8 mouse cellular contexts compared by ENCODE assay signal in genomic region chr2:69635064-69635701, GRCm38 (mm10). TPM values are rescaled to one million over a fixed set of nuclear protein-coding genes. Genes with fewer than 3 reads are reported as not detected.
DNase-seq lines count a peak whose midpoint lies in the region; ATAC-seq and TF ChIP-seq lines count a peak whose summit lies in the region.

No protein-coding gene starts in this region.

- TF ChIP-seq CTCF in heart, adult 2 months (IDR thresholded peaks at IDR 0.05): peak; percentile 85

- peak; percentile 31 to 33 for DNase-seq in heart, adult 2 months
- DNase-seq in heart, adult 11 months: no peak
- peak; percentile 13 for DNase-seq in adrenal gland, postnatal 25 days
- peak; percentile 36 to 41 for DNase-seq in heart, postnatal 36 days
- peak; percentile 29 for DNase-seq in layer of hippocampus, adult 9-10 months (ENCODE audit: low spot score)
- DNase-seq in lung, postnatal 4 days: peak; percentile 29 to 67
- peak; percentile 45 for DNase-seq in right cerebral cortex, postnatal 4 days

- H3K36me3 ChIP-seq in heart, adult 2 months (ENCODE audit: control insufficient read depth, insufficient read depth, low read length): no peaks in the 10 kb centered on the region
- H3K36me3 ChIP-seq in embryonic facial prominence, embryonic 13.5 days: no peaks in the 10 kb centered on the region

- H3K9ac ChIP-seq in heart, adult 2 months (ENCODE audit: low read depth, low read length): 0 out of 2 replicates have a peak overlapping the region, but pooled peaks have one; percentile 35
- peak overlapping the region; percentile 55; the same call in 1 of the 2 replicates for H3K9ac ChIP-seq in embryonic facial prominence, embryonic 13.5 days

- WGBS in heart, adult 2 months: 6% methylated on average over 11 of the region's 11 CpGs
- 9% methylated on average over 11 of the region's 11 CpGs for whole genome bisulfite sequencing in embryonic facial prominence, embryonic 13.5 days

- H3K4me2 ChIP-seq in embryonic facial prominence, embryonic 13.5 days: peak overlapping the region; percentile 49

- no peaks in the 10 kb centered on the region for H3K9me3 ChIP-seq in embryonic facial prominence, embryonic 13.5 days

- H3K4me1 ChIP-seq in heart, adult 2 months (ENCODE audit: control insufficient read depth, insufficient read depth, low read length): no peaks in the 10 kb centered on the region
- H3K4me1 ChIP-seq in embryonic facial prominence, embryonic 13.5 days: no peaks in the 10 kb centered on the region

- H3K4me3 ChIP-seq in heart, adult 2 months: peak overlapping the region; percentile 34; the same call in 1 of the 2 replicates
- H3K4me3 ChIP-seq in embryonic facial prominence, embryonic 13.5 days: peak overlapping the region; percentile 42

- peak overlapping the region; percentile 23; the same call in 1 of the 2 replicates for H3K27ac ChIP-seq in heart, adult 2 months
- no peak overlapping the region for H3K27ac ChIP-seq in embryonic facial prominence, embryonic 13.5 days

- TF ChIP-seq EP300 in heart, adult 2 months (IDR thresholded peaks at IDR 0.05; ENCODE audit: insufficient read depth, low read depth, low read length): 0 out of 2 replicates have a peak, but pooled peaks have one; percentile 39

- intact Hi-C loops in heart, adult 2 months (cut with DNase I): loop anchor here (5.0 kb wide), 3 partner anchors 42 to 317 kb away; partner anchors contain the start of genes Ccdc173 and Phospho2
- intact Hi-C loops in heart, postnatal 36 days (cut with DNase I): loop anchor here (2.0 to 5.0 kb wide), 4 partner anchors 40 to 322 kb away; no protein-coding TSS in a partner anchor

- H3K79me2 ChIP-seq in heart, adult 2 months (replicated peaks; ENCODE audit: control insufficient read depth, insufficient read depth, low read length): no peaks in the 10 kb centered on the region

- ATAC-seq in embryonic facial prominence, embryonic 13.5 days (ENCODE audit: insufficient number of reproducible peaks, insufficient read depth, low FRiP score, low TSS enrichment, low read depth): no peak

- TF ChIP-seq POLR2A in heart, adult 2 months (IDR thresholded peaks at IDR 0.05; ENCODE audit: insufficient read depth, low read depth, low read length): no peak

- H3K27me3 ChIP-seq in heart, adult 2 months (ENCODE audit: control insufficient read depth, insufficient read depth, low read length): no peaks in the 10 kb centered on the region
- no peaks in the 10 kb centered on the region for H3K27me3 ChIP-seq in embryonic facial prominence, embryonic 13.5 days

RNA-seq across cellular contexts. Expression of gene Bbs5, which starts 11.8 kb away (rescaled TPM):
- 1 to 10 TPM; 5.1 to 5.2 TPM for total RNA-seq in heart, adult 2 months (2021)
- polyA plus RNA-seq in heart, adult 2 months (2012; rRNA removed): 1.6 and 2.0 TPM in 2 replicates
- total RNA-seq in adrenal gland, postnatal 25 days (2021): 10.9 and 15.9 TPM in 2 replicates
- polyA plus RNA-seq in embryonic facial prominence, embryonic 13.5 days (2015; fragmentation: Nextera tagmentation; extraction: Ambion mirVana): 21.3 and 23.9 TPM in 2 replicates
- 1 to 10 TPM; 4.7 to 5.3 TPM for total RNA-seq in heart, postnatal 36 days (2021)

RNA-seq across cellular contexts. Expression of gene Klhl41, which starts 34.7 kb away (rescaled TPM):
- total RNA-seq in heart, adult 2 months (2021): 10 to 100 TPM; 67.3 to 75.7 TPM
- polyA plus RNA-seq in heart, adult 2 months (2012; rRNA removed): 19.3 and 40.7 TPM in 2 replicates
- total RNA-seq in adrenal gland, postnatal 25 days (2021): 0.43 and 0.86 TPM in 2 replicates
- polyA plus RNA-seq in embryonic facial prominence, embryonic 13.5 days (2015; fragmentation: Nextera tagmentation; extraction: Ambion mirVana): 2.4 and 3.2 TPM in 2 replicates
- 10 to 100 TPM; 66.9 to 77.0 TPM for total RNA-seq in heart, postnatal 36 days (2021)

RNA-seq across cellular contexts. Expression of gene Lrp2, which starts 49.3 kb away (rescaled TPM):
- 1 to 10 TPM in 1 of 2 experiments, under 1 TPM in 1; 0.84 to 1.2 TPM for total RNA-seq in heart, adult 2 months (2021)
- polyA plus RNA-seq in heart, adult 2 months (2012; rRNA removed): 0.31 and 0.61 TPM in 2 replicates
- 0.15 and 0.43 TPM in 2 replicates for total RNA-seq in adrenal gland, postnatal 25 days (2021)
- polyA plus RNA-seq in embryonic facial prominence, embryonic 13.5 days (2015; fragmentation: Nextera tagmentation; extraction: Ambion mirVana): 0.34 and 0.40 TPM in 2 replicates
- 1 to 10 TPM in 1 of 2 experiments, under 1 TPM in 1; 0.89 to 1.7 TPM for total RNA-seq in heart, postnatal 36 days (2021)

Comparison
In these comparisons a context has a peak if more than half of its experiments do, and no peak if none do; other contexts are left out.
1. RNA of gene Klhl41, which starts 34.7 kb away (total RNA-seq): 66.9 to 77.0 TPM in heart, postnatal 36 days and 67.3 to 75.7 TPM in heart, adult 2 months; 0.43 to 0.86 TPM in adrenal gland, postnatal 25 days; every median in the first group is over 10 times any median in the second.